Mouse (Mus musculus): Measurements from ENCODE around the gene Hmgcl. TPM values are rescaled to one million over a fixed set of nuclear protein-coding genes. Genes with fewer than 3 reads are reported as not detected.

Gene Hmgcl
- polyA plus RNA-seq, 1 experiment: not detected

DNA sequence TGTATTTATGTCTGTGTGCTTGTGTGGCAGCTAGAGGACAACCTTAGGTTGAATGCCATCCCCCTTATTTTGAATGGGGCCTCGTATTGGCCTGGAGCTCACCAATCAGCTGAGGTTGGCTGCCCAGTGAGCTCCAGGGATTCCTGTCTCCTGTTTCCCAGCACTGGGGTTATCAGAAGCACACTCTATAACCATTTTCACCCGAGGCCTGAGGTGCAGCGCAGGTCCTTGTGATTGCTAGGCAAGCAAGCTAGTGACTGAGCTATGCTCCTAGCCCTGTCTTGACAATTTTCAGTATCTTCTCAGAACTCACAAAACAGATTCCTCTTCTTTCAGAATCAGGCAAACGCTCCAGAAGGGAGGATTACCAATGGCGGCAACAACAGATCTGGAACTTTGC is 38.3 kb downstream of the Hmgcl start:
- Histone ChIP-seq H3K4me3 (ENCODE audit: insufficient read depth, low read depth, low read length) (no peak overlapping the region), H3K27ac (ENCODE audit: insufficient read depth, low read depth, low read length) (no peak overlapping the region), H3K4me1 (ENCODE audit: control insufficient read depth, insufficient read depth, low read length) (peaks cover 5% of the 10 kb centered on the region)
- TF ChIP-seq POLR2A (IDR thresholded peaks at IDR 0.05; ENCODE audit: insufficient read depth, low read depth, low read length) (no peak), CTCF (IDR thresholded peaks at IDR 0.05; ENCODE audit: insufficient read depth, low read depth, low read length) (no peak)
- WGBS: 82% methylated on average over 5 of the region's 5 CpGs

GRCm38 (mm10) chr4:135985193-135985592 is 38.9 kb downstream of the Hmgcl start:
- Histone ChIP-seq H3K4me1 (ENCODE audit: control insufficient read depth, insufficient read depth, low read length) (peaks cover 5% of the 10 kb centered on the region), H3K27ac (ENCODE audit: insufficient read depth, low read depth, low read length) (no peak overlapping the region), H3K4me3 (ENCODE audit: insufficient read depth, low read depth, low read length) (no peak overlapping the region)
- 91% methylated on average over 5 of the region's 5 CpGs for WGBS
- TF ChIP-seq CTCF (IDR thresholded peaks at IDR 0.05; ENCODE audit: insufficient read depth, low read depth, low read length) (no peak), POLR2A (IDR thresholded peaks at IDR 0.05; ENCODE audit: insufficient read depth, low read depth, low read length) (no peak)

- Histone ChIP-seq H3K4me3 (ENCODE audit: insufficient read depth, low read depth, low read length) (no peak overlapping the region), H3K27ac (ENCODE audit: insufficient read depth, low read depth, low read length) (no peak overlapping the region), H3K4me1 (ENCODE audit: control insufficient read depth, insufficient read depth, low read length) (peaks cover 5% of the 10 kb centered on the region)
- WGBS: 85% methylated on average over 7 of the region's 7 CpGs
- TF ChIP-seq CTCF (IDR thresholded peaks at IDR 0.05; ENCODE audit: insufficient read depth, low read depth, low read length) (no peak), POLR2A (IDR thresholded peaks at IDR 0.05; ENCODE audit: insufficient read depth, low read depth, low read length) (no peak)
Observed at GRCm38 (mm10) chr4:135985769-135986168, 39.5 kb downstream of the Hmgcl start.

DNA sequence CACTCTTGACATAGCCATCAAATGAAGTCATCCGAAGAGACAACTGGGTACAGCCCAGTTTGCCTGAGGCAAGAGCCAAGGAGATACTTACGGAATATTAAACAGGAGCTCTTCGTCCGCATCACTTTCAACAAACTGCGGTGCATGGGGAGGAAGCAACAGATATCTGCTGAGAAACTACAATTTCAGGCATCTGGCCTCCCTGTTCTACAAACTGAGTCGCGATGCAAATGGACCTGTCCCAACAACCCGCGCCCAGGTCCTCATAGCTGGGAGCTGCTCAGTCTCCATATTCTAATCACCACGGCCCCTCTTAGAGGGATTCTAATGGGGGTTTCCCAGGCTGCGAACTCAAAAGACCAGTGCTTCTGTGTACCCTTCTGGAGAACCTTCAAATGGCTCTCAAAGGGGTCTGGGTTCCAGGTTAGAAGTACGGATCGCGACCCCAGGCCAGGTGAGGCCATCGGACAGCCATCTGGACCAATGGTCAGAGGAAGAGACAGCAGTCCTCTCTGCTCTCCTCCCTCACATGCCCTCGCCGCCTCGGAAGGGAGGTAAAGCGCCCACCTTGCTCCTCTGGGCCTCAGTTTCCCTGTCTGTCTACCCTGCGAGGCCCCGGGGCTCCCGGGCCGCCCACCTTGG is 40.2 kb downstream of the Hmgcl start:
- TF ChIP-seq CTCF (IDR thresholded peaks at IDR 0.05; ENCODE audit: insufficient read depth, low read depth, low read length): no peak
- H3K4me1 ChIP-seq (ENCODE audit: control insufficient read depth, insufficient read depth, low read length): peaks cover 5% of the 10 kb centered on the region
- H3K27ac ChIP-seq (ENCODE audit: insufficient read depth, low read depth, low read length): 0 out of 2 replicates have a peak overlapping the region, but pooled peaks have one; percentile 29
- peak overlapping the region; percentile 87 for H3K4me3 ChIP-seq (ENCODE audit: insufficient read depth, low read depth, low read length)
- 4% methylated on average over 23 of the region's 23 CpGs for WGBS

- under 1% methylated on average over 80 of the region's 81 CpGs for WGBS
- H3K27ac ChIP-seq (ENCODE audit: insufficient read depth, low read depth, low read length): peak within 1 kb of the TSS; percentile 89
- H3K4me1 ChIP-seq (ENCODE audit: control insufficient read depth, insufficient read depth, low read length): peaks cover 5% of the 10 kb centered on the region
- TF ChIP-seq CTCF (IDR thresholded peaks at IDR 0.05; ENCODE audit: insufficient read depth, low read depth, low read length): no peak
- TF ChIP-seq POLR2A (IDR thresholded peaks at IDR 0.05; ENCODE audit: insufficient read depth, low read depth, low read length): peak; percentile 95
- H3K4me3 ChIP-seq (ENCODE audit: insufficient read depth, low read depth, low read length): peak within 1 kb of the TSS; percentile 87
Observed at GRCm38 (mm10) chr4:135986943-135987710, 40.9 kb downstream of the Hmgcl start, which contains the start of gene Pithd1. Gene Pithd1 (minus strand): TSS chr4:135987264.

- TF ChIP-seq CTCF (IDR thresholded peaks at IDR 0.05; ENCODE audit: insufficient read depth, low read depth, low read length) (no peak), POLR2A (IDR thresholded peaks at IDR 0.05; ENCODE audit: insufficient read depth, low read depth, low read length) (no peak)
- H3K27ac ChIP-seq (ENCODE audit: insufficient read depth, low read depth, low read length): no peak overlapping the region
- H3K4me3 ChIP-seq (ENCODE audit: insufficient read depth, low read depth, low read length): no peak overlapping the region; the same call in 1 of the 2 replicates
- 70% methylated on average over 9 of the region's 9 CpGs for WGBS
- peaks cover 5% of the 10 kb centered on the region for H3K4me1 ChIP-seq (ENCODE audit: control insufficient read depth, insufficient read depth, low read length)
Observed at GRCm38 (mm10) chr4:135987714-135988113, 41.5 kb downstream of the Hmgcl start.

DNA sequence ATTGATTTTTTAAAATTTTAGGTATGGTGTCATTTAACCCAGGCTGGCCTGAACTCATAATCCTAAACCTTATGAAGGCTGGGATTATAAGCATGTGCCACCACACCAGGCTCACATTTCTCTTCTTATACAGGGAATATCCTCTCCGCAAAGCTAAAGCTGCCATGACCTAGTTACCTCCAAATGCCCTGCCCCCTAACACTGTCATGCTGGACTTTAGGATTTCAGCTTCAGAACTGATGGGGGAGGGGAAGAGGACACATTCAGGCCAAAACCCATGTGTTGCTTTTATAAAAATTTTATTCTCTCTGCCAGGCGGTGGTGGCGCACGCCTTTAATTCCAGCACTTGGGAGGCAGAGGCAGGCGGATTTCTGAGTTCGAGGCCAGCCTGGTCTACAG is 47.7 kb downstream of the Hmgcl start:
- 97% methylated on average over 6 of the region's 6 CpGs for WGBS
- H3K27ac ChIP-seq (ENCODE audit: insufficient read depth, low read depth, low read length): no peak overlapping the region
- TF ChIP-seq POLR2A (IDR thresholded peaks at IDR 0.05; ENCODE audit: insufficient read depth, low read depth, low read length) (no peak), CTCF (IDR thresholded peaks at IDR 0.05; ENCODE audit: insufficient read depth, low read depth, low read length) (no peak)
- no peaks in the 10 kb centered on the region for H3K4me1 ChIP-seq (ENCODE audit: control insufficient read depth, insufficient read depth, low read length)
- no peak overlapping the region for H3K4me3 ChIP-seq (ENCODE audit: insufficient read depth, low read depth, low read length)

DNA sequence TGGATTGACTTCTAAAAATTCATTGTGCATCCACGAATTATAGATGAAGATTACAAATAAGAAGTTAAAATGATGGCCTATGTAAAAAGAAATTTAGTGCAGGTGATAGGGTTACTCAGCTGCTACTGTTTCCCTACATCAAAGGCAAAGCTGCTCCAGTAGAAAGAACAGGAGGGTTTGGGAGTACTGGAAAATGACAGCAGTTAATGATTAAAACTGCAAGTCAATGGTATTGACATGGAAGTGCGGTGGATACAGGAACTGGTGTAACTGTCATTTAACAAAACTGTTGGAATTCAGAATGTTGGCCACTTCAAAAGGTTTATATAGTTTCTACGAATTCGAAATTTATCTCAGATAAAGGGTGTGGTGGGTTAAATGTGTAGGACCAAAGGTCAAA is 48.9 kb downstream of the Hmgcl start:
- 85% methylated on average over 4 of the region's 4 CpGs for WGBS
- no peaks in the 10 kb centered on the region for H3K4me1 ChIP-seq (ENCODE audit: control insufficient read depth, insufficient read depth, low read length)
- H3K4me3 ChIP-seq (ENCODE audit: insufficient read depth, low read depth, low read length): no peak overlapping the region
- no peak overlapping the region for H3K27ac ChIP-seq (ENCODE audit: insufficient read depth, low read depth, low read length)
- no peak for TF ChIP-seq POLR2A (IDR thresholded peaks at IDR 0.05; ENCODE audit: insufficient read depth, low read depth, low read length)
- no peak for TF ChIP-seq CTCF (IDR thresholded peaks at IDR 0.05; ENCODE audit: insufficient read depth, low read depth, low read length)

DNA sequence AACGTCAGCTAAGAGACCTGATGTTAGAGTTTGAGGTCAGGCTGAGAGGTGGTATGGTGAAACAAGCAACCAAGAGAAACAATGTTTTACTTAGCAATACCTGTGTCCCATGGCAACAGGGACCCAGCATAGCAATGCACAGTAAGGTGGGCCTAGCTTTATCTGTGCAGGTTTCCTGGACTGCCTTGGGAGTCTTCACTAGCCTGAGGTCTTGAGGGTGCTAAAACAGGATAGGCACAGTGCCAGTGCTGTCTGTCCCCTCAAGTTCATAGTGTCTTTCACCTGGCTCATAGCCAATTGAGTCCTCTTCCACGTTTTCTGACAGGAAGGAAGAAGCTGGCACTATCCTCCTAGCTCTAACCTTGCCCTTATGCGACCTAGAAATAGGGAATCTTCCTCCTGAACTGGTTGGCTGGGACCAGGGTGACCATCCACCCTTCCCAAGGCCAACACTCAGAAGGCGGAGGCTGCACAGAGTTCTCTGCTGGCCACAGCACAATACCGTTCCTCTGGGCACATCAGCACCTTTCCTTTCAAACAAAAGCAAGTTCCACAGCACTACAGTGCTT is 57.9 kb downstream of the Hmgcl start:
- TF ChIP-seq POLR2A (IDR thresholded peaks at IDR 0.05; ENCODE audit: insufficient read depth, low read depth, low read length): no peak
- TF ChIP-seq CTCF (IDR thresholded peaks at IDR 0.05; ENCODE audit: insufficient read depth, low read depth, low read length): no peak
- H3K27ac ChIP-seq (ENCODE audit: insufficient read depth, low read depth, low read length): no peak overlapping the region
- no peaks in the 10 kb centered on the region for H3K4me1 ChIP-seq (ENCODE audit: control insufficient read depth, insufficient read depth, low read length)
- no peak overlapping the region for H3K4me3 ChIP-seq (ENCODE audit: insufficient read depth, low read depth, low read length)
- 79% methylated on average over 5 of the region's 5 CpGs for WGBS

Data from olfactory bulb, adult 2 months (tissue).